Mouse (Mus musculus): ENCODE results near the gene Cdhr5.

Cdhr5 gene

DNA sequence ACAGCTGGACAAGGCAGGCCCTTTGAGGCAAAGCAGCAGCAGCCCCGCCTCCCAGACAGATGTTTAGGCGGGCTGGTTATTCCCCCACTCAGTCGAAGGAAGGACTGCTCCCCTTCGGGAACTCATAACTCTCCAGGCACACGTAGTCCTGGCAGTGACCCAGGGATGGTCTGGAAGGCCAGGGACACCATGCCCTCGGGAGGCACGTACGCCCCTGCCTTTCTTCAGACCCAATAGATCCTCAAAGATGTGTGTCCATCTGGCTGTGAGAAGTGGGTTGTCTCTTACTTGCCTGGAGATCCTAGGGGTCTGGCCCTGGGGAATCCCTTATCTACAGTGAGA lies 54.5 kb downstream of the Cdhr5 start:
- no peak for DNase-seq

- peak; percentile 100 for DNase-seq
These were observed 55.1 kb downstream of the Cdhr5 start for GRCm38 (mm10) chr7:141221249-141222125.

GRCm38 (mm10) chr7:141220377-141220776 lies 56.2 kb downstream of the Cdhr5 start:
- no peak for DNase-seq

- DNase-seq = peak; percentile 86
These were observed 57.0 kb downstream of the Cdhr5 start for GRCm38 (mm10) chr7:141219558-141220099.

Measured in heart, adult 11 months (tissue).